Mouse (Mus musculus) frontal cortex, postnatal 36 days (tissue): ENCODE measurements around the gene Arhgef25.
"Not testable (repeated sequence)": the region's sequence is repeated elsewhere in the genome, so short reads cannot be mapped to it uniquely, and the experiment has no call there.

Experiments used
- DNase-seq, 2 experiments: peaks; one replicate each; pipeline ENCODE4 v3.0.0; 2022; ENCODE audit warnings: low spot score in 2 of 2

The Arhgef25 gene

DNA sequence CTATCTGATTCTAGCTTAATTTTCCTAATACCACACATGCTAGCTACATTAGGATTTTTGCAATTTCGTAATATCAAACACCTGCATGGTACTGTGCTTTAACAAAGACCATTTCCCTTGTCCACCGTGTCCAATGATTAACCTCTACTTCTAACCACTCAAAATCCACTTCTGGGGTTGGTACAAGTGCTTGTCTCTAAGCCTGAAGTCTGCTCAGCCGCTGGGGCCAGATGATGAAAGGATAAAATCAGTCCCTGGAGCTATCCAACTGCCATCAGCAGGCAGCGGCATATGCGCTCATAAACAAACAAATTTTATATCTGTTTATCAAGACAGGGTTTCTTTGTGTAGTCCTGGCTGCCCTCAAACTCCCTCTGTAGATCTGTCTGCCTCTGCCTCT lies 14.7 kb upstream of the Arhgef25 start:
- DNase-seq: no peak

DNA sequence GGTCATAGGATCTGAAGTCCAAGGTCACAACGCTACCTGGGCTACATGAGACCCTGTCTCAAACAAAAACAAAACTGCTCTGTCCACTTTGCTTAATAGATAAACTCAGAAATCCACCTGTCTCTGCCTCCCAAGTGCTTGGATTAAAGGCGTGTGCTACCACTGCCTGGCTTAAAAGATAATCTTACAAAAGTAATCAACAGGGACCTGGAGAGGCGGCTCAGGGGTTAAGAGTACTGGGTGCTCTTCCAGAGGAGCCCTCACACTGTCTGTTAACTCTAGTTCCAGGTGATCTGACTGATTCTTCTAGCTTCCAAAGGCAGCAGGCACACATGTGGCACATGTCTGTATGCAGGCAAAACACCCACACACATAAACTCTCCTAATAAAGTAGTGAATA lies 13.2 kb upstream of the Arhgef25 start:
- DNase-seq: no peak

DNA sequence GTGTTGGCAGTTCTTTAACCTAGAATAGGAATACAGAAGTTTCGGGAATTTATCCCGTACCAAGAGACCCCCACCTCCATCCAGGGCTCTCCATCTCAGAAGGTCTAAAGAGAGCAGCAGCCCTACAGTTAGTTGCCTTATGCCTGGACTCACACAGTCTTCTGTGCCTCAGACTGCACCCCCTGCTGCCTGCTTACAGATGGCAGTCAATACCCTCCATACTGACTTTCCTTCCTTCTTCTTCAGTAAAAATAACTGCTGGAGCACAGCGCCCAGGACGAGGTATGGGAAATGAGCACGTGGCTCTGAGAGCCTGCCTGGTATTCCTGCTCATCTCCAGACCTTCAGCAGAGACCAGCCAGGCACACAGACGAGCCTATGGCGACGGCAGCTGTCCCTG lies 10.4 kb upstream of the Arhgef25 start:
- no peak for DNase-seq

- DNase-seq: no peak
Measured at GRCm38 (mm10) chr10:127199474-127199873, 9.6 kb upstream of the Arhgef25 start.

- DNase-seq: no peak
Measured at GRCm38 (mm10) chr10:127199068-127199467, 9.2 kb upstream of the Arhgef25 start.

- DNase-seq: no peak
Measured at GRCm38 (mm10) chr10:127198492-127198891, 8.6 kb upstream of the Arhgef25 start.

DNA sequence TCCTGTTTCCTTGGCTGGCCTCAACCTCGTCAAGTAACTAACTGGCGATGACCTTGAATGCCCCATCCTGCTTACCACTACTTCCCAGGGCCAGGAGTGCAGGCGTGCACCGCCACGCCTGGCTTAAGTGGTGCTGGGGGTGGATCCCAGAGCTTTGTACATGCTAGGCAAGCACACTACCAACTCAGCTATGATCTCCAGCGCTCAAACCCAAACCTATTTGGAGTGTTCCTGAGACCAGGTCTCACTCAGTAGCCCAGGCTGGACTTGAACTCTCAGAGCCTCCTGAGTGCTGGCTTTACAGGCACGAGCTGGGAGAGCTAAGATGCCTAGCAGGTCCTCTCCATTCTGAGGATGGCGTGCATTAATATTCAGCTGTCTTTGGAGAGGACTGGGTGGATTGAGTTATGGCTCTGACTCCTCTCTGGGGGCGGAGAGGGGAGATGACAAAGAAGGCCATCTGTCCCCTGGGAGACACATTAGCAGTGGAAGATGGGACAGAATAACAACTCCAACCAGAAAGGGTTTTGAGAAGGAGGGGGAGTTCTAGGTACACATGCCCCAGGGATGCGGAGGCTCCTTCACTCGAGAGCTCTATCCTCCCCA lies 7.7 kb upstream of the Arhgef25 start:
- DNase-seq: no peak

GRCm38 (mm10) chr10:127197104-127197503 lies 7.2 kb upstream of the Arhgef25 start:
- DNase-seq: no peak

DNA sequence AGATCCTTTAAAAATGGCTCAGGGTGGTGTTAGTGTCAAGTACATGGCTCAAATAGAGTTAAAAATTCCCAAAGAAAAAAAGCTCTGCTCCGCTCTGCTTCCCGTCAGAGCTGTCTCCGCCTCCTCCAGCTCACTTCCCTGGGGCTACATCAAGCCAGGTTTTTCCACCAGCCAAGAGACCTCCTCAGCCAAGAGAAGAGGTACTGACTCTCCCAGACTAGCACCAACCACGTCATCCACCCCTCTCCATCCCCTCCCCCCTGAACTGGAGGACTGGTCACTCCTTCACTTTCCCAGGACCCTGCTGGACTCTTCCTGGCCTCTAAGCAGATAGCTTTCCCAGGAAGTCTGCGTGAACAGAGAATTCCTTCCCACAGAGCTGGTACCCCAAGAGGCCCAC lies 6.5 kb upstream of the Arhgef25 start:
- DNase-seq: peak; percentile 70 to 75

DNA sequence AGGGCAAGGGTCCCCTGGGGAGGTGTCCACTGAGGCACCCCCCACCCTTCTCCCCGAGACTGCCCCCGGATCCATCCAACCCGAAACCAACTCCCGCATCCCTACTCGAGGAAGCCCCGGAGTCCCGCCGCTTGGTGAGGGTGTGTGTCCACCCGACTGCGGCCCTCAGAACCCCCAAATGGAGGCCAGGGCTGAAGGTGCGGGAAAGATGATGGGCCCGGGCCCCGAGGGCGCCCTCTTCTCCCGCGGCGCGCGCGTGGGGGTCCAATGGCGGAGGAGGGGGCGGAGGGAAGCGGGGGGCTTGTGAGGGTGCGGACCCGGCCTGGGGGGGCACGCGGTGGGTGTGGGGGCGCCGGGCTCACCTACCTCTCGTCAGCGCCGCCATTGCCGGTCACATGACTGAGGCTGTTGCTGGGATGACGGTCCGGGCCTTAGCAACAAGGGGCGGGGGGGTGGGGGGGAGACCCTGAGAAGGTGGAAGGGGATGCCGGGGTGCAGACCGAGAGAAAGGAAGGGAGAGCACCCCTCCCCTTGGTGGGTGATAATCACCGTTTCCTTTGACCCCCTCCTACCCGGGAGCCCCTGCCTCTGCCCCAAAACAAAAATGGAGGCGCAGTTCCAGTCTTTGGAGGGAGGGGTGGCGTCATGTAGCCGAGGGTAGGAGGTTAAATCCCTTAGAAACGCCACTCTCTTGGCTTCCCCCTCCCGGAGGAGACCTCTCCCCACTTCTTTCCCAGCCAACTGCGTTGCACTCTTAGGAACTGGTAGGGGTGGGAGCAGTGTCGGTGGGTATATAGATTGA lies 5.6 kb upstream of the Arhgef25 start, which contains the start of gene Dtx3:
TSS of gene Dtx3 (minus strand) at position 401 of the 802 bp plus-strand sequence.
- no peak for DNase-seq

DNA sequence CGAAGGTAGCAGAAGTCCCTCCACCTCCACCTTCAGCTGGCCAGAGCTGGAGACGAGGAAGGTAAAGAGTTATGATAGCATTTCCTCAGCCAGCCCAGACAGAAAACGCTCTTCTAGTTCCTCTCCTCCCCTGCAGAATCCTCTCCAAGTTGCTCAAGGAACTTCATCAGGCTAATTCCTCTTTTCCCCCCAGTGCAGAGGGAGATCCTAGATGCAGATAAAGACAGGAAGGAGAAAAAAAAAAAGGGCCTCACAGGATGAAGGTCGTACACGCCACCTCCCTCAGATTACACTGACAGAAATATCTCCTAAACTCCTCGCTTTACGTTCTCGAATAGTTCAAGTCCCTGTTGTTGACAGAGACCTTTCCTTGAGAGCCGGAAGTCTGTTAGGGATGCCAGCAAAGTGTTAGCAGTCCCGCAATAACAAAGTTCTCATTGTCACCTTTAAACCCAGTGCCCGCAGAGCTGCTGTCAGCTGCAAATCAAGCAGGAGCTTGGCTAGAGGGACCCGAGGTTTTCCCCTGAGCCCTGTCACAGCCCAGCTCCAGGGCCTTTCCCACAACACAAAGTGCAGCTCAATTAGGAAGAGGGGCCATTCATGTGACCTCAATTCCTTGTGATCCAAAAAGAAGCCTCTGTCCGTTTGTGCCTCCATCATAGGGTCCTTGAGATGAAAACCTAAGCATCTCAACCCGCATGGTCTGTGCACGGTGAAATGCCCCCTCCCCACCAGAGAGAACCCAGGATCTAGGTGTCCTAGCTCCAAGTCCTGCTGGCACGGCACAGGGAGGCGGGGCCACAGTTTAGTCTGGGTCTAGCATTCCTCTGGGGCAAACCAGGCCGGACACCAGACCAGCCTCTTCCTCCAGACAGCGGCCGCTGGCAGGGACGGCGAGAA lies 4.8 kb upstream of the Arhgef25 start:
- peak in 1 of 2 experiments; percentile 48 for DNase-seq

- no peak for DNase-seq
Measured at GRCm38 (mm10) chr10:127193011-127193410, 3.1 kb upstream of the Arhgef25 start.

DNA sequence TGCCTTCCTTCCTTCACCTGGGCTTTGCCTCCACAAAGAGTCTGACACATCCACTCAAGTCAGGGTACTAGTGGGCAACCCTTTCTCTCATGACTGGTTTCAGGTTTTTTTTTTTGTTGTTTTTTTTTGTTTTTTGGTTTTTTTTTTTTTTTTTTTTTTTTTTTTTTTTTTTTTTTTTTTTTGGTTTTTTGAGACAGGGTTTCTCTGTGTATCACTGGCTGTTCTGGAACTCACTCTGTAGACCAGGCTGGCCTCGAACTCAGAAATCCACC lies 2.1 kb upstream of the Arhgef25 start:
- not testable (repeated sequence) for DNase-seq

GRCm38 (mm10) chr10:127191191-127192056 lies 1.5 kb upstream of the Arhgef25 start:
- DNase-seq: no peak

GRCm38 (mm10) chr10:127190398-127191190 lies 711 bp upstream of the Arhgef25 start:
- DNase-seq: no peak

DNA sequence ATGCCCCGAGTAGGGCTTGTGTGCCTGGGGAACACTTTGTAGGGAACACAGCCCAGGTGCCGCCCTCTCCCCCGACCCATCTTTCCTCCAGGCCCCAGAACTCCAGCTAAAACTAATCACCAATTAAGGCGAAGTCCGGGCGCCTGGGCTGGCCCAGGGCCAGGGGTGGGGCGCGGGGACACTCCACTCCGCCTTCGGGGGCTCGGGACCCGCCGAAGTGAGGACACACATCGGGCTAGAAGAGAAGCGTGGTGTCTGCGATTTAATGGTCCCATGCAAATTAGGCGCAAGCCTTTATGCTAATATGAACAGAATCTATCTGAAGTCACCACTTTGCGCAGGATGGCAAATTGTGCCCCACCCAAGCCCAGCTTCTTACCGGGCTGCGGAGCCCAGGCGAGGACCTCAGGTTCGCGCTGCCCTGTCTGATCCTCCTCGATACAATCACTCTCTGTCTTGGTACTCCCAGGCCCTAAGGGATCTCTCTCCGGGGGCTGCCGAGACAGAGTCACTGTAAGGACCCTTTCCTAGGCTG lies 700 bp downstream of the Arhgef25 start:
- DNase-seq: peak in 1 of 2 experiments; percentile 41

- DNase-seq: peak in 1 of 2 experiments; percentile 53
Measured at GRCm38 (mm10) chr10:127188465-127189115, 1.3 kb downstream of the Arhgef25 start.

GRCm38 (mm10) chr10:127188079-127188453 lies 1.8 kb downstream of the Arhgef25 start:
- DNase-seq: no peak

GRCm38 (mm10) chr10:127187371-127188078 lies 2.4 kb downstream of the Arhgef25 start:
- peak; percentile 74 to 85 for DNase-seq
